Mouse (Mus musculus): ENCODE data around the gene Arhgef9. TPM values are rescaled to one million over a fixed set of nuclear protein-coding genes. Genes with fewer than 3 reads are reported as not detected.

The Arhgef9 gene
- total and polyA plus RNA-seq, 2 experiments = 1.3 to 4.3 TPM

- 84% methylated on average over 5 of the region's 5 CpGs for WGBS
These were observed 168.7 kb downstream of the Arhgef9 start for GRCm38 (mm10) chrX:95027907-95028306.

DNA sequence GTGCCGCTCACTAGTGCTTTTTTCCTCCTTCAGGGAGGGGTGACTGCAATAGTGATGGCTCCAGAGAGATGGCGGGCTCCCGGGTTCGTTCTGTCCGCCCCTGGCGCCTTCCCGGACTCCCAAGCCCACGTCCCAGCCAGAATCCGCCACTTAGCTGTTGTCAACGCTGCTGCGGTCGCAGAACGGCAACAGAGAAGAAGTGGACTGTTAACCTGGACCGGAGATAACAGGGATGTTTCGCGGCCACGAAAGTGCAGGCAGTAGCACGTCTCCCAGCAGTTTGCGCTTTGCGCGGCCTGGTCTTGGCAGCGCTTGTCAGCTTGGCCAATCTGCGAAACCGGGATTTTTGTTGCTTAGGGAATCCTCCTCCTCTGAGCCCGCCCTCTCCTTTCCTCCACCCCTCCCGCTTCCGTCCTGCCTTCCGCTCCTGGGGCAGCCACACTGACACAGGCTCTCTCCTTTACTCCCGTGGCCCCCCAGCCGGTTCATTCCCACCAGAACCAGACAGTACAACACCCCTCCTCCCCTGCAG, 170.2 kb downstream of the Arhgef9 start, which contains the start of gene Spin4:
Spin4 (minus strand) TSS at position 322 of the 532 bp plus-strand sequence.
- TF ChIP-seq CTCF (IDR thresholded peaks at IDR 0.05; ENCODE audit: low read depth, low read length) = 0 out of 2 replicates have a peak, but pooled peaks have one; percentile 7
- TF ChIP-seq POLR2A (IDR thresholded peaks at IDR 0.05; ENCODE audit: extremely low read depth, insufficient read depth, low read length) = peak; percentile 60
- WGBS = under 1% methylated on average over 30 of the region's 30 CpGs
- H3K4me3 ChIP-seq (ENCODE audit: insufficient read depth, low read depth, low read length) = peak within 1 kb of the TSS; percentile 88
- H3K79me2 ChIP-seq (ENCODE audit: control insufficient read depth, insufficient read depth, low read length) = no peaks in the 10 kb centered on the region
- peak within 1 kb of the TSS; percentile 60 for H3K27ac ChIP-seq (replicated peaks; ENCODE audit: insufficient read depth, low read depth, low read length)
- H3K9ac ChIP-seq (ENCODE audit: low read depth, low read length) = peak within 1 kb of the TSS; percentile 73
- no peaks in the 10 kb centered on the region for H3K4me1 ChIP-seq (ENCODE audit: control insufficient read depth, insufficient read depth, low read length)
- no peaks in the 10 kb centered on the region for H3K27me3 ChIP-seq (ENCODE audit: control insufficient read depth, insufficient read depth, low read length)
- no peaks in the 10 kb centered on the region for H3K36me3 ChIP-seq (ENCODE audit: control insufficient read depth, insufficient read depth, low read length)
- DNase-seq (ENCODE audit: extremely low read depth, low read depth, low spot score) = peak; percentile 77

More at GRCm38 (mm10) chrX:95027907-95028306, 168.7 kb downstream of the Arhgef9 start:
- Histone ChIP-seq H3K4me3 (ENCODE audit: insufficient read depth, low read depth, low read length) (no peak overlapping the region), H3K36me3 (ENCODE audit: control insufficient read depth, insufficient read depth, low read length) (no peaks in the 10 kb centered on the region), H3K4me1 (ENCODE audit: control insufficient read depth, insufficient read depth, low read length) (no peaks in the 10 kb centered on the region), H3K9ac (ENCODE audit: low read depth, low read length) (no peak overlapping the region), H3K27ac (replicated peaks; ENCODE audit: insufficient read depth, low read depth, low read length) (no peak overlapping the region), H3K79me2 (ENCODE audit: control insufficient read depth, insufficient read depth, low read length) (no peaks in the 10 kb centered on the region), H3K27me3 (ENCODE audit: control insufficient read depth, insufficient read depth, low read length) (no peaks in the 10 kb centered on the region)
- DNase-seq (ENCODE audit: extremely low read depth, low read depth, low spot score) = no peak
- TF ChIP-seq POLR2A (IDR thresholded peaks at IDR 0.05; ENCODE audit: extremely low read depth, insufficient read depth, low read length) = no peak
- TF ChIP-seq CTCF (IDR thresholded peaks at IDR 0.05; ENCODE audit: low read depth, low read length) = no peak

DNA sequence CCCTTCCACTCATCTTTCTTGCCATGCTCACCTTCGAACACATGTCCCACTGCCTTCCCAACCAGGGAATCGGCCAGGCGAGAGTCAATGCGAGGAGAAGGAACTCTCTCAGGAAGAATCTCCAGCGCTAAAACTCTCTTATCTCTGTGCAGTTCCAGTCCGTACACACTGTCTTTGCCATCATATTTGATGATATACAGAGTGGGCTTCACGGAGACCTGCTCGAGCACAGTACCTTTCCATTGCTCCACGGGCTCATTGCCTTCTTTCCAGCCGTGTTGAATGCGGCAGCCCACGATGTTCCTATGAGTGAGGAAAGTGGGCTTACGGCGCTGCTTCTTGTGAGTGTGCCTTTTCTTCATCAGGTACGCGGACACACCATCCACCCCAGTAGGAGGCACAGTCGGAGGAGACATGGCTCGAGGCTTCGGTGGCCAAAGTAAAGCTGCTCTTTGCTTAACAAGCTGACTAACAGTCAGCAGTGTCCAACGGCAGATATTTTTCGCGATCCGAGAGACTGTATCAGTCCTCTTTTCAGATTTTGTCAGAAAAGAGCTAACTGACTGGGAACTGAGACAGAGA, 170.8 kb downstream of the Arhgef9 start:
- H3K79me2 ChIP-seq (ENCODE audit: control insufficient read depth, insufficient read depth, low read length) = no peaks in the 10 kb centered on the region
- WGBS = 1% methylated on average over 23 of the region's 23 CpGs
- no peaks in the 10 kb centered on the region for H3K4me1 ChIP-seq (ENCODE audit: control insufficient read depth, insufficient read depth, low read length)
- no peak overlapping the region; the same call in 1 of the 2 replicates for H3K27ac ChIP-seq (replicated peaks; ENCODE audit: insufficient read depth, low read depth, low read length)
- no peak for DNase-seq (ENCODE audit: extremely low read depth, low read depth, low spot score)
- peak overlapping the region; percentile 73 for H3K9ac ChIP-seq (ENCODE audit: low read depth, low read length)
- peak overlapping the region; percentile 88 for H3K4me3 ChIP-seq (ENCODE audit: insufficient read depth, low read depth, low read length)
- H3K27me3 ChIP-seq (ENCODE audit: control insufficient read depth, insufficient read depth, low read length) = no peaks in the 10 kb centered on the region
- no peaks in the 10 kb centered on the region for H3K36me3 ChIP-seq (ENCODE audit: control insufficient read depth, insufficient read depth, low read length)
- TF ChIP-seq POLR2A (IDR thresholded peaks at IDR 0.05; ENCODE audit: extremely low read depth, insufficient read depth, low read length) = no peak
- no peak for TF ChIP-seq CTCF (IDR thresholded peaks at IDR 0.05; ENCODE audit: low read depth, low read length)

GRCm38 (mm10) chrX:95012033-95012432, 184.6 kb downstream of the Arhgef9 start:
- 2% methylated on average over 4 of the region's 4 CpGs for WGBS
- Histone ChIP-seq H3K27ac (replicated peaks; ENCODE audit: insufficient read depth, low read depth, low read length) (no peak overlapping the region), H3K79me2 (ENCODE audit: control insufficient read depth, insufficient read depth, low read length) (no peaks in the 10 kb centered on the region), H3K36me3 (ENCODE audit: control insufficient read depth, insufficient read depth, low read length) (no peaks in the 10 kb centered on the region), H3K27me3 (ENCODE audit: control insufficient read depth, insufficient read depth, low read length) (no peaks in the 10 kb centered on the region), H3K4me3 (ENCODE audit: insufficient read depth, low read depth, low read length) (no peak overlapping the region), H3K4me1 (ENCODE audit: control insufficient read depth, insufficient read depth, low read length) (no peaks in the 10 kb centered on the region), H3K9ac (ENCODE audit: low read depth, low read length) (no peak overlapping the region)
- TF ChIP-seq POLR2A (IDR thresholded peaks at IDR 0.05; ENCODE audit: extremely low read depth, insufficient read depth, low read length) (no peak), CTCF (IDR thresholded peaks at IDR 0.05; ENCODE audit: low read depth, low read length) (0 out of 2 replicates have a peak, but pooled peaks have one; percentile 14)
- DNase-seq (ENCODE audit: extremely low read depth, low read depth, low spot score) = peak; percentile 32

Other genes with a start within 250 kb of the Arhgef9 start
- 0.47 and 0.65 TPM in 2 replicates for gene Spin4, start 170.2 kb downstream of the Arhgef9 start, total RNA-seq (2014; rRNA removed)
- 0.07 and 0.12 TPM in 2 replicates for gene Spin4, start 170.2 kb downstream of the Arhgef9 start, polyA plus RNA-seq (2012; rRNA removed)
- 2.8 and 3.0 TPM in 2 replicates for gene Amer1, start 248.0 kb upstream of the Arhgef9 start, total RNA-seq (2014; rRNA removed)
- gene Amer1, start 248.0 kb upstream of the Arhgef9 start, polyA plus RNA-seq (2012; rRNA removed) = 0.83 and 0.95 TPM in 2 replicates